Mouse (Mus musculus): Measurements from ENCODE around the gene Zeb2. TPM values are rescaled to one million over a fixed set of nuclear protein-coding genes. Genes with fewer than 3 reads are reported as not detected.
A peak's percentile ranks its signal among the peaks of the same experiment; 100 is the strongest.

Zeb2 gene
- total and polyA plus RNA-seq, 3 experiments = 16.5 to 50.0 (median 46.7) TPM

GRCm38 (mm10) chr2:44961192-44961591 lies 156.0 kb downstream of the Zeb2 start:
- no peaks in the 10 kb centered on the region for H3K36me3 ChIP-seq (ENCODE audit: control insufficient read depth, insufficient read depth, low read length)
- H3K27ac ChIP-seq = no peak overlapping the region
- H3K9ac ChIP-seq (ENCODE audit: low read depth, low read length) = no peak overlapping the region
- no peak overlapping the region for H3K4me3 ChIP-seq
- WGBS = 83% methylated on average over 4 of the region's 4 CpGs
- no peak for DNase-seq
- H3K79me2 ChIP-seq (replicated peaks; ENCODE audit: control insufficient read depth, insufficient read depth, low read length) = no peaks in the 10 kb centered on the region
- intact Hi-C loops (cut with DNase I) = no loop called here
- no peaks in the 10 kb centered on the region for H3K27me3 ChIP-seq (ENCODE audit: control insufficient read depth, insufficient read depth, low read length)
- no peaks in the 10 kb centered on the region for H3K4me1 ChIP-seq (ENCODE audit: control insufficient read depth, insufficient read depth, low read length)
- TF ChIP-seq POLR2A (IDR thresholded peaks at IDR 0.05; ENCODE audit: insufficient read depth, low read depth, low read length) (no peak), EP300 (IDR thresholded peaks at IDR 0.05; ENCODE audit: insufficient read depth, low read depth, low read length) (no peak)

- no peaks in the 10 kb centered on the region for H3K4me1 ChIP-seq (ENCODE audit: control insufficient read depth, insufficient read depth, low read length)
- DNase-seq = no peak
- no peak for TF ChIP-seq CTCF (IDR thresholded peaks at IDR 0.05)
- TF ChIP-seq POLR2A (IDR thresholded peaks at IDR 0.05; ENCODE audit: insufficient read depth, low read depth, low read length) = no peak
- no peak for TF ChIP-seq EP300 (IDR thresholded peaks at IDR 0.05; ENCODE audit: insufficient read depth, low read depth, low read length)
- intact Hi-C loops (cut with DNase I) = no loop called here
- no peaks in the 10 kb centered on the region for H3K79me2 ChIP-seq (replicated peaks; ENCODE audit: control insufficient read depth, insufficient read depth, low read length)
- WGBS = 49% methylated on average over 3 of the region's 3 CpGs
- H3K4me3 ChIP-seq = no peak overlapping the region
- H3K27me3 ChIP-seq (ENCODE audit: control insufficient read depth, insufficient read depth, low read length) = no peaks in the 10 kb centered on the region
- no peaks in the 10 kb centered on the region for H3K36me3 ChIP-seq (ENCODE audit: control insufficient read depth, insufficient read depth, low read length)
- H3K27ac ChIP-seq = no peak overlapping the region
- H3K9ac ChIP-seq (ENCODE audit: low read depth, low read length) = no peak overlapping the region
These were observed 156.6 kb downstream of the Zeb2 start for GRCm38 (mm10) chr2:44960561-44960960.

- H3K9ac ChIP-seq (ENCODE audit: low read depth, low read length) = no peak overlapping the region
- H3K27me3 ChIP-seq (ENCODE audit: control insufficient read depth, insufficient read depth, low read length) = no peaks in the 10 kb centered on the region
- no peak overlapping the region; the same call in 1 of the 2 replicates for H3K27ac ChIP-seq
- 98% methylated on average over 1 of the region's 1 CpGs for WGBS
- peaks cover 3% of the 10 kb centered on the region for H3K36me3 ChIP-seq (ENCODE audit: control insufficient read depth, insufficient read depth, low read length)
- H3K4me1 ChIP-seq (ENCODE audit: control insufficient read depth, insufficient read depth, low read length) = peaks cover 5% of the 10 kb centered on the region
- DNase-seq = no peak
- no peak overlapping the region for H3K4me3 ChIP-seq
- no peaks in the 10 kb centered on the region for H3K79me2 ChIP-seq (replicated peaks; ENCODE audit: control insufficient read depth, insufficient read depth, low read length)
- intact Hi-C loops (cut with DNase I) = no loop called here
- TF ChIP-seq POLR2A (IDR thresholded peaks at IDR 0.05; ENCODE audit: insufficient read depth, low read depth, low read length) = no peak
- no peak for TF ChIP-seq EP300 (IDR thresholded peaks at IDR 0.05; ENCODE audit: insufficient read depth, low read depth, low read length)
- TF ChIP-seq CTCF (IDR thresholded peaks at IDR 0.05) = no peak
These were observed 159.8 kb downstream of the Zeb2 start for GRCm38 (mm10) chr2:44957329-44957797.

GRCm38 (mm10) chr2:44956232-44956631 lies 161.0 kb downstream of the Zeb2 start:
- intact Hi-C loops (cut with DNase I) = no loop called here
- TF ChIP-seq CTCF (IDR thresholded peaks at IDR 0.05) = no peak
- TF ChIP-seq EP300 (IDR thresholded peaks at IDR 0.05; ENCODE audit: insufficient read depth, low read depth, low read length) = no peak
- TF ChIP-seq POLR2A (IDR thresholded peaks at IDR 0.05; ENCODE audit: insufficient read depth, low read depth, low read length) = no peak
- 30% methylated on average over 3 of the region's 3 CpGs for WGBS
- Histone ChIP-seq H3K27ac (peak overlapping the region; percentile 62), H3K4me3 (no peak overlapping the region), H3K4me1 (ENCODE audit: control insufficient read depth, insufficient read depth, low read length) (peaks cover 5% of the 10 kb centered on the region), H3K36me3 (ENCODE audit: control insufficient read depth, insufficient read depth, low read length) (peaks cover 3% of the 10 kb centered on the region), H3K27me3 (ENCODE audit: control insufficient read depth, insufficient read depth, low read length) (no peaks in the 10 kb centered on the region), H3K79me2 (replicated peaks; ENCODE audit: control insufficient read depth, insufficient read depth, low read length) (no peaks in the 10 kb centered on the region), H3K9ac (ENCODE audit: low read depth, low read length) (no peak overlapping the region)
- DNase-seq = peak in 1 of 2 experiments; percentile 49

GRCm38 (mm10) chr2:44955506-44955905 lies 161.7 kb downstream of the Zeb2 start:
- TF ChIP-seq EP300 (IDR thresholded peaks at IDR 0.05; ENCODE audit: insufficient read depth, low read depth, low read length) (no peak), POLR2A (IDR thresholded peaks at IDR 0.05; ENCODE audit: insufficient read depth, low read depth, low read length) (no peak), CTCF (IDR thresholded peaks at IDR 0.05) (no peak)
- 88% methylated on average over 6 of the region's 6 CpGs for WGBS
- no peaks in the 10 kb centered on the region for H3K27me3 ChIP-seq (ENCODE audit: control insufficient read depth, insufficient read depth, low read length)
- H3K27ac ChIP-seq = peak overlapping the region; percentile 62; the same call in 1 of the 2 replicates
- no peak overlapping the region for H3K4me3 ChIP-seq
- no peak for DNase-seq
- intact Hi-C loops (cut with DNase I) = no loop called here
- peaks cover 5% of the 10 kb centered on the region for H3K4me1 ChIP-seq (ENCODE audit: control insufficient read depth, insufficient read depth, low read length)
- no peaks in the 10 kb centered on the region for H3K79me2 ChIP-seq (replicated peaks; ENCODE audit: control insufficient read depth, insufficient read depth, low read length)
- peaks cover 3% of the 10 kb centered on the region for H3K36me3 ChIP-seq (ENCODE audit: control insufficient read depth, insufficient read depth, low read length)
- H3K9ac ChIP-seq (ENCODE audit: low read depth, low read length) = no peak overlapping the region

- Histone ChIP-seq H3K79me2 (replicated peaks; ENCODE audit: control insufficient read depth, insufficient read depth, low read length) (no peaks in the 10 kb centered on the region), H3K36me3 (ENCODE audit: control insufficient read depth, insufficient read depth, low read length) (peaks cover 3% of the 10 kb centered on the region), H3K4me1 (ENCODE audit: control insufficient read depth, insufficient read depth, low read length) (peaks cover 5% of the 10 kb centered on the region), H3K4me3 (no peak overlapping the region), H3K27me3 (ENCODE audit: control insufficient read depth, insufficient read depth, low read length) (no peaks in the 10 kb centered on the region), H3K9ac (ENCODE audit: low read depth, low read length) (no peak overlapping the region), H3K27ac (no peak overlapping the region)
- DNase-seq = no peak
- TF ChIP-seq CTCF (IDR thresholded peaks at IDR 0.05) (no peak), EP300 (IDR thresholded peaks at IDR 0.05; ENCODE audit: insufficient read depth, low read depth, low read length) (no peak), POLR2A (IDR thresholded peaks at IDR 0.05; ENCODE audit: insufficient read depth, low read depth, low read length) (no peak)
- intact Hi-C loops (cut with DNase I) = no loop called here
- 76% methylated on average over 1 of the region's 1 CpGs for WGBS
These were observed 163.0 kb downstream of the Zeb2 start for GRCm38 (mm10) chr2:44954180-44954579.
